Mouse (Mus musculus): ENCODE measurements around the gene Wipf3.

DNA sequence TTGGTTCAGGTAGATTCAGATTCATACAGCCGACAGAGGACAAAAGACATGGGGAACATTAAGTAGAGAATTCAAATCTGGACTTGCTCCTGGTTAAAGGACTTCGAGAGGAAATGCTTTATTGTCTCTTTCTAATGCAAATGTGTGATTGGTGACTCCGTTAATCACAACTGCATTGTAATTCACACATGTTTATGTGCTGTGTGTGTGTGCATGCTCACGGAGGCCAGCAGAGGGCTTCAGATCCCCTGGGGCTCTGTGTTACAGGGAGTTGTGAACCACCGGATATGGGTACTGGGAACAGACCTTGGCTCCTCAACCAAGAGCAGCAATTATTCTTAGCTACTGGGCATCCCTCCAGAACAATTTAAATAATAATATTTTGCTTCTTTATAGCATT lies 23.3 kb upstream of the Wipf3 start:
- TF ChIP-seq CTCF (IDR thresholded peaks at IDR 0.05; ENCODE audit: insufficient read depth, low read length) (no peak), POLR2A (IDR thresholded peaks at IDR 0.05; ENCODE audit: borderline replicate concordance, extremely low read depth, low read depth, low read length) (no peak)

Measured in lung, adult 2 months (tissue).